Mouse (Mus musculus): ENCODE measurements around the gene Elk4. TPM values are rescaled to one million over a fixed set of nuclear protein-coding genes. Genes with fewer than 3 reads are reported as not detected.
A peak's percentile ranks its signal among the peaks of the same experiment; 100 is the strongest.

Elk4 gene
- polyA plus RNA-seq, 1 experiment from 2014 or later, result 8.0 TPM

DNA sequence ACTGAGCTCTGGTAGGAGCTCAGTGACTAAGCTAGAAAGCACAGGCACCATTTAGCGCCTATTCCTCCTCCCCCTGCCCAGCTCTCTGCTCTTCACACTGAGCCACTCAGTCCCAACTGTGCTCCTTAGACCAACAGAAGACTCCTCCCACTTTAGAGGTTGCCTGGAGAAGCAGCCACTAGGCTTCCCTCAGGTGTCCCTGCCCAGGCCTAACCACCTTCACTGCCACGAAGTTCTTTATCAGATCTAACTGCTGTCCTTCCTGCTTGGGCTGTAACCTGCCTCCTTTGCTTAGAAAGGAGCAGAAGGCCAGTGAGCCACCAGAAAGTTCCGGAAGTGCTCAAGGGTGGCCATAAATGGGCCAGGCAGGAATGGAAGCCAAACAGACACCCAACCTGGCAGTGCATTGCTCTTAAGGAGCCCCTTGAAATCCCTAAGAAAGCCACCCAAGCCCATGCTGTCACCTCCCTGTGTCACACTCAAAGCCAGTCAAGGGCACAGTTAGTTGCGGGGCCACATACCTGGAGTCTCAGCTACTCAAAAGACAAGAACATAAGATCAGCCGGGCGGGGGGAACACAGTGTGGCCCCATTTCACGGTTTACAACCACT, 47.8 kb downstream of the Elk4 start:
- no peaks in the 10 kb centered on the region for H3K36me3 ChIP-seq
- no peak overlapping the region for H3K4me2 ChIP-seq
- no peaks in the 10 kb centered on the region for H3K9me3 ChIP-seq (replicated peaks)
- no peaks in the 10 kb centered on the region for H3K4me1 ChIP-seq
- H3K27ac ChIP-seq (replicated peaks), result no peak overlapping the region
- H3K9ac ChIP-seq (replicated peaks), result no peak overlapping the region
- H3K27me3 ChIP-seq (replicated peaks), result no peaks in the 10 kb centered on the region
- ATAC-seq (ENCODE audit: low FRiP score), result no peak
- WGBS, result 81% methylated on average over 7 of the region's 7 CpGs
- no peak overlapping the region for H3K4me3 ChIP-seq (replicated peaks)

DNA sequence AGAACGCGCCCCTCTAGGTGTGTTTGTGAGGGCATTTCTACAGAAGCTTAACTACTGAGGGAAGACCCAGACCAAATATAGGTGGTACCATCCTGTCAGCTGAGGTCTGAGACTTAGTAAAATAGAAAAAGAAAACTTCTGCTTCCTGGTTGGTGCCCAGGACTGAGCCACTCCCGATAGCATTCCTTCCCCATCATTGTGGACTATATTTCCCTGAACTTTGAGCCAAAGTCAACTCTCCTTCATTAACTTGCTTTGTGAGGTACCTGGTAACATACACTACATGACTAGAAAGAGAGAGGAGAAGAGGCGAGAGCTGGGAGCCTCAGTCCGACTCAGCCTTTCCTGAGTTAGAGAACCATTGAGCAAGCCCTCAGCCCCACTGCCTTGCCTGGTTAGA, 51.2 kb downstream of the Elk4 start:
- Histone ChIP-seq H3K9ac (replicated peaks) (no peak overlapping the region), H3K36me3 (no peaks in the 10 kb centered on the region), H3K4me1 (no peaks in the 10 kb centered on the region), H3K4me2 (no peak overlapping the region), H3K27me3 (replicated peaks) (no peaks in the 10 kb centered on the region), H3K4me3 (replicated peaks) (no peak overlapping the region), H3K9me3 (replicated peaks) (no peaks in the 10 kb centered on the region), H3K27ac (replicated peaks) (no peak overlapping the region)
- 91% methylated on average over 5 of the region's 5 CpGs for WGBS
- ATAC-seq (ENCODE audit: low FRiP score), result no peak

DNA sequence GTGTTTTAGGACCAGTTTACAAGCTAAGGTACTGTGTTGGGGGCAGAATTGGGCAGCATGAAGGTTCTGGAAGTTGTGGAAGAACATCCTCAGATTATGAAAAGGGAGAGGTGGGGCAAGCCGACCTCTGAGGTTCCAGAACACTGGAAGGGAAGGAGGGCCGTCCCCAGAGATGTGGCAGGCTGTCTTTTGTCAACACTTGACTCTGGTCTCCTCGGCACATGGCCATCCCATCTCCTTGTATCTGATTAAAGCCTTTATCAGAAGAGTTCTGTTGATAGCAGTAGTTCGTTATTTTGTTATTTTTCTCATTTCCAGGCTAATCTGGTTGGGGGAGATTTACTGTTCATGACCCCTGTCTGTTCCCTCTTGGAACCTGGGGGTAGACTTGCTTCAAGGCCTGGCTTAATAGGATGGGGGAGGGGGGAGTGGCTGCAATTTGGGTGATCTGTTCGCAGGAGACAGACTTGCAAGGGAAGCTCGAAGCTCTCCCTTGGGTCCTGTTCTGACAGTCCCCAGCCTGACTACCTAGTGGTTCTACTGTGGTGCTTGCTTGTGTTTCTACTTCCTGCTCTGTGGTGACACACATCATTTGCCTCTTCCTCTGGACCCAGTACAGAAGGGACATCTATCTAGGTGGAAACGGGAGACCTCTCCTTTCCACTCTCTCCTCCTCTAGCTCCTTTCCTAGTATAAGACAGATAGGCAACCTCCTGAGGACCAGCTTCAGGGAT, 52.8 kb downstream of the Elk4 start:
- no peak overlapping the region for H3K27ac ChIP-seq (replicated peaks)
- no peaks in the 10 kb centered on the region for H3K9me3 ChIP-seq (replicated peaks)
- no peaks in the 10 kb centered on the region for H3K27me3 ChIP-seq (replicated peaks)
- WGBS, result 65% methylated on average over 7 of the region's 7 CpGs
- no peak overlapping the region for H3K9ac ChIP-seq (replicated peaks)
- no peak for ATAC-seq (ENCODE audit: low FRiP score)
- no peaks in the 10 kb centered on the region for H3K4me1 ChIP-seq
- no peak overlapping the region for H3K4me3 ChIP-seq (replicated peaks)
- no peak overlapping the region for H3K4me2 ChIP-seq
- H3K36me3 ChIP-seq, result no peaks in the 10 kb centered on the region

DNA sequence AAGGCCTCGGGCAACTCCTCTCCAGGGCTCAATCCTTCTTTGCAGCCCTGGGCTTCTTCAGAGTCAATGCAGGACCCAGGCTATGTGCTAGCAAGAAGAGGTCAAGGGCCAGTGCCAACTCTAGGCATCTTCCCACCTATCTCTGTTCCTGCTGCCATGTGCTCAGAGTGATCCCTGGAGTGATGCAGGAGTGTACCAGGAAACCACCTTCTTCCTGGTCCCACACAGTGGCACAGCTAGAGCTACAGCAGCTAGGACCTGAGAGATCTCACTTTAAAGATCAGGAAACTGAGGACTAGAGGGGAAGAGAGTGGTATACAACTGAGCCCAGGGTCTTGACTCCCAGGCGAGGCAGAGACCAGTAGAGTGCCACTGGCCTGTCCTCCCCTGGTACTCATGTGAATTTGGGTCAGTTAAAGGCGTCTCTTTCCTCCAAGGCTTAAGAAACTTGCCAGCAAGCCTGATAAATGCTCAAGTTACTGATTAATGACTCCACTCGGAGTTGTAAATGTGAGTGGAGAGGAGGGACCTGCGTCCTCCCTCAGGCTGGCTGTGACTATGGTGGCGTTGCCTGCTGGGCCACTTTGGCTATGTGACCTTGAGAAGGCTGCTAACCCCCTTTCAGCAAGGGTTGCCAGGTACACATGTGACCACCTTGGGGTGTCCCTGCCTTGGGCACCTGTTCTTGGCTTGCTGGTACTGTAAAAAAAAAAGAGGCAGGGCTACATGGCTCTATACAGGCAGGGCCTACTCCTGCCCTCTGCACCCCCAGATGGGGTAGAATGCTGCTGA, 54.5 kb downstream of the Elk4 start:
- Histone ChIP-seq H3K27ac (replicated peaks) (no peak overlapping the region), H3K4me2 (no peak overlapping the region), H3K4me1 (peaks cover 2% of the 10 kb centered on the region), H3K9ac (replicated peaks) (no peak overlapping the region), H3K27me3 (replicated peaks) (peaks cover 14% of the 10 kb centered on the region), H3K4me3 (replicated peaks) (no peak overlapping the region), H3K9me3 (replicated peaks) (no peaks in the 10 kb centered on the region), H3K36me3 (no peaks in the 10 kb centered on the region)
- ATAC-seq (ENCODE audit: low FRiP score), result no peak
- 47% methylated on average over 6 of the region's 6 CpGs for WGBS

DNA sequence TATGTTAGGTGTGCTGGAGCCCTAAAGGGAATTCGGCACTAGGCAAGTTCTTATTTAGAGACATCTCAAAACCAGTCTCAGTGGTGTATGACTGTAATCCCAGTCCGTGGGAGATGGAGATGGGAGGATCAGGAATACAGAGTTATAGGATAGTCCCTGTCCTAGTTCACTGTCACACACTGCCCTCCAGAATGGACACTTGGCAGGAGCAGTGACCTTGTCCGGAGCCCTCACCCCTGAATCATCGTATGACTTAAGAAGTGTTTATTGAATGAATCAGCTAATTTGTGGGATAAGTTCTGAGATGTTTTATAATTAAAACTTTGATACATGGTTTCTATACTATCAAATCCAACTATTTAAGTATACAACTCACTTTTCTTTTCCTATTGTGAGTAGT, 55.7 kb downstream of the Elk4 start:
- H3K4me2 ChIP-seq, result no peak overlapping the region
- WGBS, result 88% methylated on average over 4 of the region's 4 CpGs
- no peaks in the 10 kb centered on the region for H3K9me3 ChIP-seq (replicated peaks)
- no peak overlapping the region for H3K9ac ChIP-seq (replicated peaks)
- H3K27me3 ChIP-seq (replicated peaks), result peaks cover 19% of the 10 kb centered on the region
- H3K4me3 ChIP-seq (replicated peaks), result no peak overlapping the region
- peaks cover 14% of the 10 kb centered on the region for H3K4me1 ChIP-seq
- ATAC-seq (ENCODE audit: low FRiP score), result no peak
- H3K27ac ChIP-seq (replicated peaks), result no peak overlapping the region
- H3K36me3 ChIP-seq, result no peaks in the 10 kb centered on the region

DNA sequence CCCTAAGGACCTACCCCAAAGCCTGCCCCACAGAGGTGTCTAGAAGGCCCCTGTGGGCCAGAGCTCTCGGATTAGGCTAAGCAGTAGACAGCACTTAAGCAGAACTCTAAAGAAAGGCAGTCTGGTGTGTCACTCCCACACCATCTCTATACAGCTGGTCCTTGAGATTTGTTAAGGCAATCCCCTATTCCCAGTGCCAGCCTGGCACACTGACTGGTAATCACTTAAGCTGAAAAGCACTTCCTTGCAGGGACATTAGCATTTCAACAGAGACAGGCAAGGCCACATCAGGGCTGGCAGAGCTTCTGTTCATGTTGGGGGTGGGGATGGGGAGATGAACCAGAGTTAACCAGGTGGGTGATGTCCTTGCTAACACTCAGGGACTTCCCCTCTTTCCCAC, 57.6 kb downstream of the Elk4 start:
- ATAC-seq (ENCODE audit: low FRiP score), result no peak
- no peak overlapping the region for H3K4me3 ChIP-seq (replicated peaks)
- 28% methylated on average over 1 of the region's 1 CpGs for WGBS
- no peak overlapping the region for H3K4me2 ChIP-seq
- H3K4me1 ChIP-seq, result peaks cover 15% of the 10 kb centered on the region
- H3K9me3 ChIP-seq (replicated peaks), result no peaks in the 10 kb centered on the region
- H3K9ac ChIP-seq (replicated peaks), result no peak overlapping the region
- H3K36me3 ChIP-seq, result no peaks in the 10 kb centered on the region
- H3K27ac ChIP-seq (replicated peaks), result no peak overlapping the region
- H3K27me3 ChIP-seq (replicated peaks), result peaks cover 34% of the 10 kb centered on the region

DNA sequence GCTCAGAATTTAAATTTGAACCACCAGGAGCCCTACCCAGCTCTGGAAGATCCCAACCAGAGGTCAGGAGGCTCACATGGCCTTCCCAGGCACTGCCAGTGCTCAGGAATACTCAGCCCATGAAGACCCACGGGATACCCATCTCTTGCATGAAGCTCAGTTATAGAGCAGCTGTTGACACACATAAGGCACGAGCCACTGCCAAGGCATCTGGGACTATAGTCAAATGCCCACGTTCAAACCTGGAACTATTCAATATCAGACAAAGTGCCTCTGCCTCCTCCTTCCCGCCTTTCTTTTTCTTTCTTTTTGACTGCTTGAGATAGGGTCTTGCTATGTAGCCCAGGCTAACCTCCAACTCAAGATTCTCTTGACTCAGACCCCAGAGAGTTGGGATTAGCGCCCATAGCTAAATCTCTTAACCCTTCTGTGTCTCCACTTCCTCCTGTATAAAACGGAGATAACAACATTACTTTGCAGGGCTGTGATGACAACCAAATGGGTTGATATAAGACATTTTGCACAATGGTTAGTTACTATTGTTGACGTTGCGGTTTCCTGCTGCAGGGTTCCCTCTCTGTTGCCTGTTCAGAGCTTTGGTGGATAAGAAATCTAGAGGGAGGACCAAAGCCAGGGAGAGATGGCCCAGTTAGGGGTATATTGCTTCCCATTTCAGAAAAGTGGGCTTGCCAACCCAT, 58.2 kb downstream of the Elk4 start:
- ATAC-seq (ENCODE audit: low FRiP score), result no peak
- Histone ChIP-seq H3K9me3 (replicated peaks) (no peaks in the 10 kb centered on the region), H3K4me2 (no peak overlapping the region), H3K27ac (replicated peaks) (no peak overlapping the region), H3K9ac (replicated peaks) (no peak overlapping the region), H3K4me1 (peaks cover 15% of the 10 kb centered on the region), H3K27me3 (replicated peaks) (peaks cover 34% of the 10 kb centered on the region), H3K4me3 (replicated peaks) (no peak overlapping the region), H3K36me3 (no peaks in the 10 kb centered on the region)
- WGBS, result 81% methylated on average over 8 of the region's 8 CpGs

DNA sequence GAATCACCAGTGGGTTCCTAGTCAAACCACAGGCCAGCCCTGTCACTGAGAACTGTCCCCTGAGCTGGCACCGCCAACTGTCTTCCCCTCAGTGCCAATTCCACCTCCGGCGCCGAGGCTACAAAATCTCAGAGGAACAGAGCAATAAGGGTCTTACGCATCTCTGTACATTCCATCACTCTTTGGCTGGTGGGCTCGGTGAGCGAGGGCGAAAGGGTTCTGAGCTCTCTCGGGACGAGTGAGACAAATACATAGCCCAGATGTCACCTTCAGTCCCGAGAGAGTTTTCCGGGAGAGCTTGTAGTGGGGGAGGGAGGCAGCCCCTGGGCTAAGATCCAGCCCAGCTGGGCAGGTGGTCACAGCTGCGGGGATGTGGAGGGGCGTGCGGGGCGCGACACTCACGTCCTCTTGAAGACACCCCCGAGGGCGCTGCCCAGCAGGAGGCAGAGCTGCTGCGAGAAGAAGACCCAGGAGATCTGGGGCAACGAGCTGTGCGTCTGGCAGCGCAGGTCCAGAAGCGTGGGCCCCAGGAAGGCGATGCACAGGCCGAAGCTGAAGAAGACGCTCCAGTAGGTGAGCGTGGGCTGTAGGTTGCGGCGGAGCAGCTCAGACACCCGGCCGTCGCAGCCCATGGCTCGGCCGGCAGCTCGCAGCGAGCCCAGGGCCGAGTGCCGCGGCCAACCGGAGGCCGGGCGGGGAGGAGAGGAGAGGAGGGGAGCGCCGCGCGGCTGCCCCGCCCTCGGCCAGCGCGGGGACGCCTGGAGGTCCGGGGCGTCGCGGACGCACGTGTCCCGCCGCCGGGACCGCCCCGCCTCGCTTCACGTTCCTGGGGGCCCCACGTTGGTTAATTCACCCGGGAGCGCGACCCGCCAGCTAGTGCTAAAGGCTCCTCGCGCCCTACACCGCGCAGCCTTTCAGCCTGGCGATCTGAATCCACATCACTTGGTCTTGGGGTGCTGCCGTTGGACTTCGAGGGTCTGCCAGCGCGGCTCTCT, 60.2 kb downstream of the Elk4 start, which contains the start of gene Mfsd4a:
Gene Mfsd4a, minus strand, starts transcription at position 802 of the 995 bp plus-strand sequence.
- 2% methylated on average over 60 of the region's 80 CpGs for WGBS
- Histone ChIP-seq H3K36me3 (no peaks in the 10 kb centered on the region), H3K9ac (replicated peaks) (peak within 1 kb of the TSS; percentile 61), H3K4me2 (peak within 1 kb of the TSS; percentile 96), H3K4me1 (peaks cover 15% of the 10 kb centered on the region), H3K4me3 (replicated peaks) (peak within 1 kb of the TSS; percentile 54), H3K27me3 (replicated peaks) (peaks cover 34% of the 10 kb centered on the region), H3K9me3 (replicated peaks) (no peaks in the 10 kb centered on the region), H3K27ac (replicated peaks) (no peak within 1 kb of the TSS)
- ATAC-seq (ENCODE audit: low FRiP score), result peak; percentile 86

DNA sequence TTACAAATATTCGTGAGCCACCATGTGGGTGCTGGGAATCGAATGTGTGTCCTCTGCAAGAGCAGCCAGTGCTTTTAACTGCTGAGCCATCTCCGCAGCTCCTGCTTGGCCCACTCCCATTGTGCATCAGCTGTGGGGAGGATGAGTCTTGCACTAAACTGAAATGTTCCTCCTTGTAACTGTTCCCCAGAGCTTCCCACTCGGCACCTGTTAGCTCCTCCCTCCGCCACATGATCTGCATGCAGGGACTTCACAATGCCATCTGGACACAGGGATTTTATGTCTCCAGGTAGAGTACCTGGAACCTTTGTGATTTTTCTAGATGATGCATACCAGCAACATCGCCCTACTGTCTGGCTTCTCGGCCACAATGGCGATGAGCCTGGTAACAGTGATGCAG, 62.0 kb downstream of the Elk4 start:
- Histone ChIP-seq H3K27ac (replicated peaks) (no peak overlapping the region), H3K4me3 (replicated peaks) (no peak overlapping the region), H3K9me3 (replicated peaks) (no peaks in the 10 kb centered on the region), H3K27me3 (replicated peaks) (peaks cover 34% of the 10 kb centered on the region), H3K9ac (replicated peaks) (no peak overlapping the region), H3K4me1 (peaks cover 15% of the 10 kb centered on the region), H3K36me3 (no peaks in the 10 kb centered on the region), H3K4me2 (no peak overlapping the region)
- ATAC-seq (ENCODE audit: low FRiP score), result no peak
- WGBS, result 84% methylated on average over 8 of the region's 8 CpGs

DNA sequence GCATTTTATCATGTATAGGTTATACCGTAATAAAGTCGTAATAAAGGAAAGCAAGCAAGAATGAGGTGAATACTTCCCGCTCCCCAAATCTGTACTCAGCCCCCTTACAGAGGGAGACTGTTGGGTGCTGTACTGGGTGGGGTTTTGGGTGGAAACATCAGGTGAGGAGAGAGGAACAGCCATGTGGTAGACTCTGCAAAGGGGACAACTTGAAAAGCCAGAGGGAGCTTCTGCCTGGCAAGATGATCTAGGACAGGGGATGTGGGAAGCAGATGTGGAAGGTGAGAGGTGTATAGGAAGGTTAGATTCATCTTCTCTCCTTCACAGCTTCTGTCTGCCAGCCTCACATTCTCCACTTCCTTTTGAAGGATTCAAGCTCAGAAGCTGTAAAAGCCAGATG, 63.3 kb downstream of the Elk4 start:
- Histone ChIP-seq H3K4me2 (no peak overlapping the region), H3K27ac (replicated peaks) (no peak overlapping the region), H3K4me3 (replicated peaks) (no peak overlapping the region), H3K9me3 (replicated peaks) (no peaks in the 10 kb centered on the region), H3K4me1 (peaks cover 15% of the 10 kb centered on the region), H3K9ac (replicated peaks) (no peak overlapping the region), H3K36me3 (no peaks in the 10 kb centered on the region), H3K27me3 (replicated peaks) (peaks cover 31% of the 10 kb centered on the region)
- WGBS, result 93% methylated on average over 3 of the region's 3 CpGs
- no peak for ATAC-seq (ENCODE audit: low FRiP score)

DNA sequence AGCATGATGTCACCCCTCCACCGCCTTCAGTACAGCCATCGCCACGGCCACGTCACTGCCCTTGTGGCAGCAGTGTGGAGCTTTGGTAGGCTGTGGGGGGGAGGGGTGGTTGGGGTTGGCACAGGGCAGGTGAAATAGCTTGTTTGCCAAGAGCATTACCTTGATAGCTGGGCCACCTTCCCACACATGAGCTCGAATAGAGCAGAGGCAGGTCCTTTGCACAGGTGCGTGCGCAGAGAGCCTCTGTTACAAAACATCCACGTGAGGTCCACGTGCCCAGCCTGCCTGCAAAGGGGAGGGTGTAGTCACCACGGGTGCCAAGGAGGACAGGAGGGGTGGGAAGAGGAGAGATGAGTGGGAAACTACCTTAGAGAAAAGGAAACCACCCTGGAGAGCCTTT, 68.2 kb downstream of the Elk4 start:
- no peak overlapping the region for H3K4me3 ChIP-seq (replicated peaks)
- no peaks in the 10 kb centered on the region for H3K27me3 ChIP-seq (replicated peaks)
- H3K9me3 ChIP-seq (replicated peaks), result no peaks in the 10 kb centered on the region
- H3K4me2 ChIP-seq, result no peak overlapping the region
- no peak overlapping the region for H3K27ac ChIP-seq (replicated peaks)
- H3K36me3 ChIP-seq, result no peaks in the 10 kb centered on the region
- no peak for ATAC-seq (ENCODE audit: low FRiP score)
- WGBS, result 92% methylated on average over 10 of the region's 10 CpGs
- no peaks in the 10 kb centered on the region for H3K4me1 ChIP-seq
- no peak overlapping the region for H3K9ac ChIP-seq (replicated peaks)
